ENCODE assay signal across 8 mouse cellular contexts in genomic region chr8:113985471-113985870, GRCm38 (mm10).
DNase-seq lines count a peak whose midpoint lies in the region; ATAC-seq and TF ChIP-seq lines count a peak whose summit lies in the region.
"Had no signal": no experiment of that assay in that cellular context is flagged by ENCODE, and none has a peak within 500 bp of the region (broad histone marks: within the 10 kb centered on the region; RNA-seq: fewer than 3 reads in every experiment).

No protein-coding gene starts in this region.

- peak overlapping the region; percentile 44 for H3K4me2 ChIP-seq in kidney, embryonic 15.5 days
- H3K4me2 ChIP-seq: forebrain, embryonic 15.5 days had no signal

- WGBS in kidney, embryonic 15.5 days: 9% methylated on average over 11 of the region's 11 CpGs
- WGBS in embryonic facial prominence, embryonic 10.5 days: 35% methylated on average over 11 of the region's 11 CpGs
- 19% methylated on average over 11 of the region's 11 CpGs for WGBS in limb, embryonic 10.5 days

- no peak overlapping the region for H3K27ac ChIP-seq in kidney, embryonic 15.5 days
- no peak overlapping the region; the same call in 1 of the 2 replicates for H3K27ac ChIP-seq in embryonic facial prominence, embryonic 10.5 days (replicated peaks)
- peak overlapping the region; percentile 50; the same call in 1 of the 2 replicates for H3K27ac ChIP-seq in limb, embryonic 10.5 days
- no peak overlapping the region for H3K27ac ChIP-seq in left cerebral cortex, adult 2 months
- H3K27ac ChIP-seq: forebrain, embryonic 15.5 days had no signal

- intact Hi-C loops in left cerebral cortex, adult 2 months (cut with DNase I): loop anchor here (1.0 to 10.0 kb wide), 5 partner anchors 77 to 449 kb away; partner anchors contain the start of gene Wwox

- no peak for TF ChIP-seq CTCF in left cerebral cortex, adult 2 months (IDR thresholded peaks at IDR 0.05)

- peak overlapping the region; percentile 11; the same call in 1 of the 2 replicates for H3K4me3 ChIP-seq in kidney, embryonic 15.5 days (replicated peaks)
- peak overlapping the region; percentile 15 for H3K4me3 ChIP-seq in embryonic facial prominence, embryonic 10.5 days
- peak overlapping the region; percentile 10; the same call in 1 of the 2 replicates for H3K4me3 ChIP-seq in limb, embryonic 10.5 days
- no peak overlapping the region for H3K4me3 ChIP-seq in left cerebral cortex, adult 2 months
- H3K4me3 ChIP-seq: forebrain, embryonic 15.5 days had no signal

- no peak for ATAC-seq in kidney, embryonic 15.5 days (replicated peaks; ENCODE audit: low FRiP score)
- ATAC-seq in megakaryocyte progenitor cell, adult 5-6 weeks (replicated peaks; ENCODE audit: poor library complexity): peak; percentile 49

- no peak for DNase-seq in kidney, adult 18-20 months
- peak; percentile 42 for DNase-seq in embryonic facial prominence, embryonic 10.5 days (ENCODE audit: low spot score)
- peak; percentile 48 for DNase-seq in limb, embryonic 10.5 days (ENCODE audit: low spot score)
- DNase-seq in left cerebral cortex, adult 2 months (ENCODE audit: extremely low spot score in 1 of 2, low spot score in 2 of 2): no peak
- no peak for DNase-seq in adrenal gland, adult (ENCODE audit: inconsistent age in 2 of 2, low spot score in 1 of 2)

- no peaks in the 10 kb centered on the region for H3K36me3 ChIP-seq in kidney, embryonic 15.5 days
- no peaks in the 10 kb centered on the region for H3K36me3 ChIP-seq in embryonic facial prominence, embryonic 10.5 days (replicated peaks)
- H3K36me3 ChIP-seq in limb, embryonic 10.5 days: no peaks in the 10 kb centered on the region
- H3K36me3 ChIP-seq: forebrain, embryonic 15.5 days had no signal

- no peaks in the 10 kb centered on the region for H3K9me3 ChIP-seq in kidney, embryonic 15.5 days (replicated peaks)
- H3K9me3 ChIP-seq in embryonic facial prominence, embryonic 10.5 days: no peaks in the 10 kb centered on the region
- no peaks in the 10 kb centered on the region for H3K9me3 ChIP-seq in limb, embryonic 10.5 days (replicated peaks)
- H3K9me3 ChIP-seq: forebrain, embryonic 15.5 days had no signal

- H3K9ac ChIP-seq in kidney, embryonic 15.5 days: no peak overlapping the region; the same call in 1 of the 2 replicates
- H3K9ac ChIP-seq: forebrain, embryonic 15.5 days had no signal

- H3K4me1 ChIP-seq in kidney, embryonic 15.5 days: peaks cover 13% of the 10 kb centered on the region
- peaks cover 43% of the 10 kb centered on the region for H3K4me1 ChIP-seq in embryonic facial prominence, embryonic 10.5 days
- peaks cover 60% of the 10 kb centered on the region for H3K4me1 ChIP-seq in limb, embryonic 10.5 days

- peaks cover 18% of the 10 kb centered on the region for H3K27me3 ChIP-seq in kidney, embryonic 15.5 days
- H3K27me3 ChIP-seq in embryonic facial prominence, embryonic 10.5 days (replicated peaks; ENCODE audit: low read depth, poor library complexity, severe bottlenecking): peaks cover 23% of the 10 kb centered on the region
- H3K27me3 ChIP-seq in limb, embryonic 10.5 days (ENCODE audit: low read depth, poor library complexity, severe bottlenecking): peaks cover 50% of the 10 kb centered on the region
- H3K27me3 ChIP-seq: forebrain, embryonic 15.5 days had no signal

Comparison
In these comparisons a context has a peak if more than half of its experiments do, and no peak if none do; other contexts are left out.
1. DNase-seq: peak in embryonic facial prominence, embryonic 10.5 days (single experiment) and limb, embryonic 10.5 days (single experiment); none in kidney, adult 18-20 months (single experiment), left cerebral cortex, adult 2 months (0 of 2) and adrenal gland, adult (0 of 2).